Mouse (Mus musculus): ENCODE measurements at regions not wholly inside any gene's neighbourhood (a gene's known extent, or its start where the extent isn't known, plus 50 kb on each side); places are given as distances from the start of the nearest gene placed in this dataset.

DNA sequence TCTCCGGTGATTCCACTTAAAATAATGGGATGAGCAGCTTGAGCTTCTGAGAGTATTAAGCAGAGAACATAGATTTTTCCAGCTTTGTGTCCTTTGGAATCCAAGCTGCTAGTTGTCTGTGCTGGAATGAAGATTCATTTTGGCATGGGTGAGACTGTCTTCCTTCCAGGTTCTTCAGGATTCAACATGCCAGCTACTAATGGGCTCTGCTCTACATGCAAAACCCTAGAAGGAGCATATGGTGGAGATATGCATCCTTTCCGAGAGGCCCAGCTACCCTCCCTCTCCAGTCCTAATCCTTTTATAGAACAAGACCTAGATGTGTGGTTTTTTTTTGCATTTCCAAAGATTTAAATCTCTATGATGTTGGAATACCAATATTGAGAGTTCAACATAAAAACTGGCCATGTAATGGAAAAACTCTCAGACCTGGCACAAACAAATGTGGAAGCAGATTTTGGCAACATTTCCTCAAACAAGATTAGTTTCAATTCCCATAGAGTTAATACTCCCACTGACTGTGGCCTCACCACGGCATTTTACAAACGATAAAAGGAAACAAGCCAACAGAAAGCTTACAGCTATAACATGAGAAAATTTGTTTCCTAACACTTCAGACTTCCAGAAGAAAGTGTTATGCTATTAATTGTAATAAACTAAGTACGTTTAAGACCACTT, 364.5 kb downstream of the Sv2b start:
- no peak for TF ChIP-seq POLR2A (IDR thresholded peaks at IDR 0.05; ENCODE audit: borderline replicate concordance, extremely low read depth, insufficient read depth, insufficient read length, poor library complexity, severe bottlenecking)
- TF ChIP-seq CTCF (IDR thresholded peaks at IDR 0.05; ENCODE audit: borderline replicate concordance, extremely low read depth, insufficient read depth, insufficient read length), result no peak

All from brain, embryonic 14.5 days (tissue).